Mouse (Mus musculus) skeletal muscle tissue, adult 2 months (tissue): ENCODE results near the gene Krt13.
A peak's percentile ranks its signal among the peaks of the same experiment; 100 is the strongest.

Experiments used
- DNase-seq: peaks from one replicate; pipeline ENCODE4 v3.0.0-alpha.2; 2012; ENCODE audit warnings: low read depth, low spot score

Gene Krt13

DNA sequence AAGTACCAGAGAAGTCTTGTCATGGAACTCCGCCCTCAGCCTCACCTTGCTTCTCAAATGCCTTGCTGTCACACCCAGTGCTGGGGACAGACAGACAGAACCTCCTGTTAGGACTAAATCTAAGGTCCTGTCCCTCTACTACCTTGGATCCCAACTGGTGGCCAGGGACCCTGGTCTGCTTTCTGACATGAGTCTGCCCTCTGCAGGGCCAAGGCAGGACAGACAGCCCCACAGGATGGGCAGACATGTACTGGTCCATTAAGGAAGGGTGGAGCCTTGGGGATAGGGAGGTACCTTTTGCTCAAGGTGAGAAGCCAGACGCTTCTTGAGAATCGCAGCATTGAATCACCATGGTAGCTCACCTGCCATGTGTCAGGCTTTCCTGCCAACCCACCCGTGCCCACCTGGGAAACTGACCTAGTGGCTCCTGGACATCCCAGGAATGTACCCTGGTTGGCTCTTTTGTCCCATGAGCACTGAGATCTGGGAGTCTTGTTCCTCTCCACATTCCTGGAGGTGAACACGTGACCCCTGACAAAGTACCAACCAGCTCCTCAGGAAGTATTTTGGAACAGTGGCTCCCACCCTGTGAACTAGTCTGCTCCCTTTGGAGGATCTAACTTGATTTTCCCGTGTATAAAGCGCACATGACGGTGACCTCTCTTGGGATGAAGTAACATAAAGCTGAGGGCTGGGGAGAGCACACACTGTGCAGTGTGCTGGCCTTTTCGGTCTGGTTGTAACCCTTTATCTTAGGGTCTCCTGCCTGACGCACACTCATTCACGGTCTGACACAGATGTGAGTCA is 8.2 kb downstream of the Krt13 start:
- no peak for DNase-seq

DNA sequence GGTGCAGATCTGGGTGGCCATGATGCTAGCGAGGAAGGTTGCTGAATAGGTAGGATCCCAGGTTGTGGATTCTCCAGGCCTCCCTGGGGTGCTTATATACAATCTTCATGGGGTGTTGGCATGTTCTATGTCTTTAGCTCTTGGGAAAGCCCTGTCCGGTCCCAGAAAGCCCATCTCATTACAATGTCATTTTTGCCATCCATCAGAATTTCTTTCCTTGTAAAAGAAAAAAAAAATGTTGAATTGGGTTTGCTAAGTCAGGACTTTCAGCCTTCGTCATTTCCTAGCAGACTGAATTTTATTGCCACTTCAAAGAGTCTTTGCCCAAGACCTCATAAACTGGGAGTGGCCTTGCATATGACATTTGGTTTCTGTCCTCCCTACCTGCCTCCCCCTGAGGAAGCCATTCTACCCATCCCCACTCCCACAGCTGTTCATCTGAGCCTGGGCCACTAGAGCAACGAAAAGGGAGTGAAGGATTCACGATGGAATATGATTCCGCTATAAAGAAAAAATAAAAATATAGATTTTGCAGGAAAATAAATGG is 15.7 kb downstream of the Krt13 start, which contains the start of gene Krt36:
Gene Krt36 (minus strand): TSS at position 51 of the 547 bp plus-strand sequence.
- no peak for DNase-seq

DNA sequence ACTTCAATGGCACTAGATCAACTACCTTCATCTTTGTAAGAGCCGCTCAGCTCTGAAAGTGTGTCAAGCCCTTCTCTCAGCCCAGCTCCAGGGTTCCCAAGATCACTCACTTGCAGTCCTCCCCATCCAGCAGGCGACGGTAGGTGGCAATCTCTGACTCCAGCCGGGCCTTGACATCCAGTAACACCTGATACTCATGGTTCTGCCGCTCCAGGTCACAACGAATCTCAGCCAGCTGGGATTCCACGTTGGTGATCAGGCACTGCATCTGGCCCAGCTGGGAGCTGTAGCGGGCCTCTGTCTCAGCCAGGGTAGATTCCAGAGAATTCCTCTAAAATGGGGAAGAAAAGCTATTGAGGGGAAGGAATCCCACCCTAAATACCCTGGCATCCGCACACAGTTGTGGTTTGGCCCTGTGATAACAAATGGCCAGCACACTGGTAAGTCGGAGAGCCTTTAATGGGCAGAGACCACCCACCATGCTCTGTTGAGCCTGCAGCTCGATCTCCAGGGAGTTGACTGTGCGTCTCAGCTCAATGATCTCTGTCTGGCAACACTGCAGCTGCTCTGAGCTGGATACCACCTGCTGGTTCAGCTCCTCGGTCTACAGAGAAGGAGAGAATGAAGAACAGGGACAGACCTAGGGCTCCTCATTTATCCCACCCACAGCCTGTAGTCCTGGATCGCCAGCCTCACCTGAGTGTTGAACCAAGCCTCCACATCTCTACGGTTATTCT is 18.5 kb downstream of the Krt13 start:
- no peak for DNase-seq

DNA sequence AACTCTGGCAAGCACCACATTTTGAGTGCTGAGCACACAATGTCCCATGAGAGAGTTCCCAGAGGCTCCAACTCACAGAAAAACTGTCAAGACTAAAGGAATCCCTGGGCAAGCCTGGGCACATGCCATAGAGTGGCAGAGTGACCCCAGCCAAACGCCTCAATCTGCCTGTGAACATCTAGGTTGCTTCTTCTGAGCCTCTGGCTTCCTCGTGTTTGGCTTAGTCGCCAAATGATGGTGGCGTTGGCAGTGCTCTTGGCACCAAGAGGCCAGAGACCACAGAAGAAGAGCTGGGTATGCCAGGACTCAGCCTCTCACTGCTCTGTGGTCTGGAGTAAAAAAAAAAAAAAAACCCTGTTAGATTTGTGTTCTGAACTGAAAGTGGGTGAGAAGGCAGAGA is 21.0 kb downstream of the Krt13 start:
- DNase-seq = no peak

DNA sequence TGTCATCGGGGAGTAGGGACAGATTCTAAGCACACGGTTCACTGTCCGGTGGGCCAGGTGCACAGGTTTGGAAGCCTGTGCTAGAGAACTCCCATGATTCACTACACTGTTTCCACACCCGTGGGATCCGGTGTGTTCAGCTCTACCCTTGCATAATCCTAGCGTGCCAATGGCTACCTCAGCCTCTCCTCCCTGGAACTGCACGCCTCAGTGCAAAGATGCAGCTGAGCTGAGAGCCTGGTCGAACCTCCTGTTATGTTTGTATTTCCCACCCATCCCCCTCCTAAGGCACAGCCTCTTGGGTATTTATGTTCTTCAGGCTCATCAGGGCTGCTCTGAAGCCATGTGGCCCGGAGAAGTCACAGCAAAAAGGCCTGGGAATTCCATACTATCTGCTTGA is 23.5 kb downstream of the Krt13 start:
- no peak for DNase-seq

DNA sequence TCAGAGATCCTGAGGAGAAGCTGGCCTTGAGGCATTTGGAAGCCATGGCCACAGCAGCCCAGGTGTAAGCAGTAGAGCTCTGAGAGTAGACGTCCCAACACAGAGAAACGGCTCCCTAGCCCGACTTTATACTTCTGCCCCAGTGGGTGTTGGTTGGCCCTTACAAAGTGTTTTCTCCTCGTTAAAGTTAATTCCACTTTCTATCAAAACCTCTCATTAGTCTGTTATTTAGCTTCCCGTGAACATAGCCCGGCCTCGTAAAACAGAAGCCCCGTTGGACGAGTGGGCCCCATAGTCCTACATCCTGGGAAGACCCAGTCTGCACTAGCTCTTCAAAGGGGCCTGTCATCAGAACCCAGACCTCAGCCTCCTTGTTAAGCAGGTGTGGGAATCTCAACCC is 25.2 kb downstream of the Krt13 start, which contains the start of gene Krt35:
Gene Krt35 (minus strand): TSS at position 101 of the 400 bp plus-strand sequence.
- no peak for DNase-seq

DNA sequence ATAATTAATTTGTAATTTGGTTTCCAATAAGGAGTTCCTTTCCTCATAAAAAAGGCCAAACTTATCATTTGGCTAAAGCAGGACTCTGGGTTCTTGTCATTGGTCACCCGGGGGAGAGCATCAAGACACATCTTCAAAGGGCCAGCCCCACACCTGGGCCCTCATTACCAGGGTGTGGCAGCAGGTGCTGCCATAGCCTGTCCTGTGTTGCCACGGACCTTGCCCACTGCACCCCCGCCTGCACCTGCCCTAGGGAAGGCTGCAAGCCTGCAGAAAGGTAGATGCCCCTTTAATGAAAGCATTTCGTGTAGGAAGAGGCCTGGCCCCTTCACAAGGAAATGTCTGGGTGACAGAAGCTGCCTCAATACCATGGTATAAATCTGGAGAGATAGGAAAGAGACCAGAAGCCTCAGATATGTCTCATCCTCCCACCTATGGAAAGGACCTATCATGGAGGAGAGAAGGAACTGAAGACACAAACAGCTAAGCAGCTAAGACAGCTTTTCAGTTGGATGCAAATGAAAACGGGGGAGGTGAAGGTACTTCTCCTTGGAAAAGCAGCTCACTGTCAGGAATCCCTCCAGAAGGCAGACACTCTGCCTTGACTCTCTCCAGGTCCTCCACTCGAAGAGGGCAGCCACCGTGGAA is 32.9 kb downstream of the Krt13 start:
- DNase-seq = no peak

DNA sequence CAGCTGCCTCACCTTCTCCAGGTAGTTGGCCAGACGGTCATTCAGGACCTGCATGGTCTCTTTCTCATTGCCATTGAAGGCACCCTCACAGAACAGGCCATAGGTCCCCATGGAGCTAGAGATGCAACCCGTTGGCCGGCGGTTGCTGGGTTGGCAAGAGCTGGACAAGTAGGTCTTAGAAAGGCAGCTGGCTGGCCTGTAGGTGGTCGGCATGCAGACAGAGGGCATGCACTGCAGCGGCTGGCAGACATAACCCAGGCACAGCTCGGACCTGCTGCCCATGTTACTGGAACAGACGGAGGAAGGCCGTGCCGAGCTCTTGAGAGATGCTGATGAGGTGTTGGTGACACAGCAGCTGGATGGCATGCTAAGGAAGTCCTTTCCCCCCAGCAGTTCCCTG is 33.5 kb downstream of the Krt13 start, which contains the start of gene Krt32:
Gene Krt32 (minus strand): TSS at position 366 of the 400 bp plus-strand sequence.
- DNase-seq = no peak

DNA sequence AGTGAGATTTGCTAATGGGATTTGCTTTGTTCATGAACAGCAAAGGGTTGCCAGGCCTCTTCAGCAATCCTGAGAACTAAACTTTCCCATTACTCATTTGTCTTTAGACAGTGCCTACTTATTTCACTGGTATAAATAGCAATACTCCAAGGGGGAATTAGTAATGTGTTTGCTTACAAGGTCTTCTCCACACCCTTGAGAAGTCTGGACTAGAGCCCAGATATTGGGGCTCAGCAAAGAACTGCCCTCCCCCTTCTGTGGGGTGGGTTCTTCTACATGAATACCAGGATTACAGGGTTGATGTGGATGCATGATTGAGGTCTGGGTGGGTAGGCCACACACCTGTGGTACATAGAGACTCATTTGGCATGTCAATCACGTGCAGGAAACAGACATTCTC is 47.5 kb downstream of the Krt13 start:
- DNase-seq = peak; percentile 25
